Mouse (Mus musculus) kidney, postnatal 25 days (tissue): ENCODE data around the gene Bco1.
A peak's percentile ranks its signal among the peaks of the same experiment; 100 is the strongest.

Experiments used
- DNase-seq, 2 experiments: peaks; one replicate each; pipeline ENCODE4 v3.0.0; 2021; ENCODE audit warnings: mixed read lengths in 2 of 2

The Bco1 gene

GRCm38 (mm10) chr8:117156866-117157768, 61.5 kb downstream of the Bco1 start:
- no peak for DNase-seq

- DNase-seq: peak; percentile 98
Observed at GRCm38 (mm10) chr8:117157769-117158091, 62.1 kb downstream of the Bco1 start.

- peak; percentile 36 to 71 for DNase-seq
Observed at GRCm38 (mm10) chr8:117158135-117158761, 62.6 kb downstream of the Bco1 start, which contains the start of gene Gan. Gene Gan (plus strand): TSS chr8:117158135.

GRCm38 (mm10) chr8:117159031-117159430, 63.4 kb downstream of the Bco1 start:
- peak; percentile 12 to 49 for DNase-seq

- DNase-seq: no peak
Observed at GRCm38 (mm10) chr8:117164912-117165311, 69.3 kb downstream of the Bco1 start.

GRCm38 (mm10) chr8:117165542-117165941, 69.9 kb downstream of the Bco1 start:
- DNase-seq: no peak

- DNase-seq: no peak
Observed at GRCm38 (mm10) chr8:117166515-117166914, 70.9 kb downstream of the Bco1 start.

- DNase-seq: no peak
Observed at GRCm38 (mm10) chr8:117167243-117167883, 71.7 kb downstream of the Bco1 start.

- no peak for DNase-seq
Observed at GRCm38 (mm10) chr8:117168378-117168777, 72.7 kb downstream of the Bco1 start.

- no peak for DNase-seq
Observed at GRCm38 (mm10) chr8:117171826-117172225, 76.2 kb downstream of the Bco1 start.

- DNase-seq: peak; percentile 68 to 72
Observed at GRCm38 (mm10) chr8:117172904-117173303, 77.2 kb downstream of the Bco1 start.

- DNase-seq: no peak
Observed at GRCm38 (mm10) chr8:117173690-117174089, 78.0 kb downstream of the Bco1 start.

GRCm38 (mm10) chr8:117174536-117174935, 78.9 kb downstream of the Bco1 start:
- peak in 1 of 2 experiments; percentile 17 for DNase-seq

- peak; percentile 9 to 55 for DNase-seq
Observed at GRCm38 (mm10) chr8:117176308-117176707, 80.7 kb downstream of the Bco1 start.

- no peak for DNase-seq
Observed at GRCm38 (mm10) chr8:117177236-117177635, 81.6 kb downstream of the Bco1 start.

- no peak for DNase-seq
Observed at GRCm38 (mm10) chr8:117178039-117178438, 82.4 kb downstream of the Bco1 start.

- DNase-seq: no peak
Observed at GRCm38 (mm10) chr8:117178676-117179075, 83.0 kb downstream of the Bco1 start.

- DNase-seq: no peak
Observed at GRCm38 (mm10) chr8:117182746-117183145, 87.1 kb downstream of the Bco1 start.
